Mouse (Mus musculus): ENCODE measurements around the gene Camsap2. TPM values are rescaled to one million over a fixed set of nuclear protein-coding genes. Genes with fewer than 3 reads are reported as not detected.

The Camsap2 gene
- polyA plus RNA-seq, 1 experiment from 2014 or later, result 8.6 TPM

DNA sequence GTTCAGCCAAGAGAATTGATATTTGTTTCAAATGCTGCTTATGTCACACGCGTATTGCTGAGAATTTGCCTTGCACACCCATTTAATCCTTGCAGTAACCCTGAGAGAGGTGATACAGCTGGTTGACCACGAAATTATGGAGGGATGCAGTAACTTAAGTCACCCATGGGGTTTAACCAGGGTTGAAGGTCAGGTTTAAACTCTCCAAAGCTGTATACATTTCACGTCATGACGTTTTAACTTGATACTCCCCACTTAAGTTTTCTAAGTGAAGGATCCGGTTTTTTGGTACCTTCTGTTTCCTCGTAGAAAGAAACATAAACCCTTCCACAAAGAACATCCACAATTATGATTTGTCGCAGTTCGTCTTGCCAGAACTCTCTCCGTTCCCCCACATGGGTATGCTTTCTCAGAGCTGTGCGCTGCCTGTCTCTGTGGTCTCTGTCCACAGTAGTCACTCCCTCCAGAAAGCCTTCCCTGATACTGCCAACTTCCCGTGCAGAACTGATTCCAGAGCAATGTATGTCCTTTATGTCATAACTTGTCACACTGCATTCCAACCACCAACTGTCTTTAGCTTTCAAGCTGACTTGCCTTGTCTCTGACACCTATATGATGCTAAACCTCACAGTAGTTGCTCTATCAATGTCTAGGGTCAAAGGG, 600 bp upstream of the Camsap2 start:
- no peak for TF ChIP-seq CTCF (IDR thresholded peaks at IDR 0.05; ENCODE audit: low read depth)
- no peak; the same call in 1 of the 2 replicates for ATAC-seq (replicated peaks; ENCODE audit: low FRiP score, low read depth)
- H3K27me3 ChIP-seq (ENCODE audit: insufficient read depth, low read length), result no peaks in the 10 kb centered on the region

DNA sequence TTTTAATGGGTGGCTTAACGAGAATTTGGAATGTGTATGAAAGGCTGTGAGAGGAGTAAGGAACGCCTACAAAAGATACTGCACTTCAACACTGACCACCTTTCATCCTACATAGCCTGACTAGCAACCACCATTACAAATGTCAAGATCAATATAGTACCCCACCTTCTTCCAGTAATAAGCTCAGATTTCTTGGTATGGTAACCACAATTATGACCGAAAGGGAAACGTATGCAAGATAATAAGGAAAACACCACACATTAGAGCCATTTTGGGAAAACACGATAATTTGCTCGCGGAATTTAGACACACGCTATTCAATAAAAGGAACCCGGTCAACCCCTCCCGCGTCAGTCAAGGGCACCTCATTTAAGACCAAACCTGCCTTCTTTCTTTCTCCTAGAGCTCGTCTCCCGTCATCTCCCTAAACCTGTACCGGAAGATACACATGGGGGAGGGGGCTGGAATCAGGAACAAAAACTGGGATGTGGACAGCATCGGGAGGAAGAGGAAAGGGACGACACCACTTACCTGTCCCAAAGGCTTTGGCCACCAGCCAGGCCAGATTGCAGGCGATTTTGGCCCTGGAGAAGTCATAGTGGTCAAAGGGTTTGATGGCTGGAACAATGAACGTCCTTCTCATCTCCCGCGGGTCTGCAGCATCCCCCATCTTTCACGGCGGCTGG, 993 bp downstream of the Camsap2 start:
- TF ChIP-seq CTCF (IDR thresholded peaks at IDR 0.05; ENCODE audit: low read depth), result no peak
- ATAC-seq (replicated peaks; ENCODE audit: low FRiP score, low read depth), result no peak
- under 1% methylated on average over 22 of the region's 22 CpGs for WGBS

More for the DNA sequence above, 600 bp upstream of the Camsap2 start:
- peaks cover 17% of the 10 kb centered on the region; the same call in 1 of the 2 replicates for H3K4me1 ChIP-seq (replicated peaks; ENCODE audit: insufficient read depth, low read length)
- WGBS, result 4% methylated on average over 12 of the region's 12 CpGs
- H3K4me2 ChIP-seq (ENCODE audit: low read length), result peak overlapping the region; percentile 87
- H3K9me3 ChIP-seq (replicated peaks; ENCODE audit: low read length), result no peaks in the 10 kb centered on the region
- H3K4me3 ChIP-seq (replicated peaks; ENCODE audit: low read depth, low read length), result peak overlapping the region; percentile 97
- no peak for DNase-seq (ENCODE audit: low spot score)
- H3K36me3 ChIP-seq (ENCODE audit: insufficient read depth, low read length), result no peaks in the 10 kb centered on the region
- peak overlapping the region; percentile 97; the same call in 1 of the 2 replicates for H3K27ac ChIP-seq
- peak overlapping the region; percentile 96 for H3K9ac ChIP-seq (ENCODE audit: low read depth, low read length)

GRCm38 (mm10) chr1:136344281-136344680, 1.6 kb downstream of the Camsap2 start:
- 0 out of 2 replicates have a peak overlapping the region, but pooled peaks have one; percentile 96 for H3K9ac ChIP-seq (ENCODE audit: low read depth, low read length)
- no peaks in the 10 kb centered on the region for H3K9me3 ChIP-seq (replicated peaks; ENCODE audit: low read length)
- H3K27me3 ChIP-seq (ENCODE audit: insufficient read depth, low read length), result no peaks in the 10 kb centered on the region
- DNase-seq (ENCODE audit: low spot score) (peak; percentile 87), ATAC-seq (replicated peaks; ENCODE audit: low FRiP score, low read depth) (no peak)
- H3K4me3 ChIP-seq (replicated peaks; ENCODE audit: low read depth, low read length), result peak overlapping the region; percentile 97
- TF ChIP-seq CTCF (IDR thresholded peaks at IDR 0.05; ENCODE audit: low read depth), result no peak
- 7% methylated on average over 1 of the region's 1 CpGs for WGBS
- H3K4me2 ChIP-seq (ENCODE audit: low read length), result peak overlapping the region; percentile 87
- H3K27ac ChIP-seq, result no peak overlapping the region
- H3K36me3 ChIP-seq (ENCODE audit: insufficient read depth, low read length), result no peaks in the 10 kb centered on the region
- 0 out of 2 replicates have a peak, but pooled peaks cover 12% of the 10 kb centered on the region for H3K4me1 ChIP-seq (replicated peaks; ENCODE audit: insufficient read depth, low read length)

More for the DNA sequence above, 993 bp downstream of the Camsap2 start:
- 0 out of 2 replicates have a peak, but pooled peaks cover 12% of the 10 kb centered on the region for H3K4me1 ChIP-seq (replicated peaks; ENCODE audit: insufficient read depth, low read length)
- H3K36me3 ChIP-seq (ENCODE audit: insufficient read depth, low read length), result no peaks in the 10 kb centered on the region
- H3K4me3 ChIP-seq (replicated peaks; ENCODE audit: low read depth, low read length), result peak overlapping the region; percentile 97
- no peaks in the 10 kb centered on the region for H3K27me3 ChIP-seq (ENCODE audit: insufficient read depth, low read length)
- H3K9me3 ChIP-seq (replicated peaks; ENCODE audit: low read length), result no peaks in the 10 kb centered on the region
- H3K27ac ChIP-seq, result peak overlapping the region; percentile 97
- peak overlapping the region; percentile 87 for H3K4me2 ChIP-seq (ENCODE audit: low read length)
- peak overlapping the region; percentile 96 for H3K9ac ChIP-seq (ENCODE audit: low read depth, low read length)
- peak; percentile 47 for DNase-seq (ENCODE audit: low spot score)

- no peak for TF ChIP-seq CTCF (IDR thresholded peaks at IDR 0.05; ENCODE audit: low read depth)
- WGBS, result 14% methylated on average over 7 of the region's 7 CpGs
- no peaks in the 10 kb centered on the region for H3K36me3 ChIP-seq (ENCODE audit: insufficient read depth, low read length)
- no peaks in the 10 kb centered on the region for H3K27me3 ChIP-seq (ENCODE audit: insufficient read depth, low read length)
- peak overlapping the region; percentile 87 for H3K4me2 ChIP-seq (ENCODE audit: low read length)
- peak overlapping the region; percentile 97 for H3K4me3 ChIP-seq (replicated peaks; ENCODE audit: low read depth, low read length)
- H3K27ac ChIP-seq, result no peak overlapping the region
- H3K9ac ChIP-seq (ENCODE audit: low read depth, low read length), result 0 out of 2 replicates have a peak overlapping the region, but pooled peaks have one; percentile 19
- peak; percentile 53 for DNase-seq (ENCODE audit: low spot score)
- no peak for ATAC-seq (replicated peaks; ENCODE audit: low FRiP score, low read depth)
- 0 out of 2 replicates have a peak, but pooled peaks cover 12% of the 10 kb centered on the region for H3K4me1 ChIP-seq (replicated peaks; ENCODE audit: insufficient read depth, low read length)
- no peaks in the 10 kb centered on the region for H3K9me3 ChIP-seq (replicated peaks; ENCODE audit: low read length)
Observed at GRCm38 (mm10) chr1:136343727-136344126, 2.2 kb downstream of the Camsap2 start.

GRCm38 (mm10) chr1:136340541-136340940, 5.4 kb downstream of the Camsap2 start:
- Histone ChIP-seq H3K9ac (ENCODE audit: low read depth, low read length) (no peak overlapping the region), H3K27me3 (ENCODE audit: insufficient read depth, low read length) (no peaks in the 10 kb centered on the region), H3K4me3 (replicated peaks; ENCODE audit: low read depth, low read length) (no peak overlapping the region), H3K27ac (no peak overlapping the region), H3K4me2 (ENCODE audit: low read length) (no peak overlapping the region), H3K36me3 (ENCODE audit: insufficient read depth, low read length) (no peaks in the 10 kb centered on the region), H3K4me1 (replicated peaks; ENCODE audit: insufficient read depth, low read length) (0 out of 2 replicates have a peak, but pooled peaks cover 9% of the 10 kb centered on the region), H3K9me3 (replicated peaks; ENCODE audit: low read length) (no peaks in the 10 kb centered on the region)
- TF ChIP-seq CTCF (IDR thresholded peaks at IDR 0.05; ENCODE audit: low read depth), result peak; percentile 37
- 97% methylated on average over 3 of the region's 3 CpGs for WGBS
- ATAC-seq (replicated peaks; ENCODE audit: low FRiP score, low read depth) (no peak), DNase-seq (ENCODE audit: low spot score) (no peak)

- H3K36me3 ChIP-seq (ENCODE audit: insufficient read depth, low read length), result no peaks in the 10 kb centered on the region
- H3K4me2 ChIP-seq (ENCODE audit: low read length), result no peak overlapping the region
- no peaks in the 10 kb centered on the region for H3K9me3 ChIP-seq (replicated peaks; ENCODE audit: low read length)
- no peak overlapping the region for H3K9ac ChIP-seq (ENCODE audit: low read depth, low read length)
- no peak overlapping the region for H3K4me3 ChIP-seq (replicated peaks; ENCODE audit: low read depth, low read length)
- no peak for TF ChIP-seq CTCF (IDR thresholded peaks at IDR 0.05; ENCODE audit: low read depth)
- H3K27me3 ChIP-seq (ENCODE audit: insufficient read depth, low read length), result no peaks in the 10 kb centered on the region
- ATAC-seq (replicated peaks; ENCODE audit: low FRiP score, low read depth) (no peak), DNase-seq (ENCODE audit: low spot score) (no peak)
- 88% methylated on average over 10 of the region's 10 CpGs for WGBS
- no peak overlapping the region for H3K27ac ChIP-seq
- no peaks in the 10 kb centered on the region for H3K4me1 ChIP-seq (replicated peaks; ENCODE audit: insufficient read depth, low read length)
Observed at GRCm38 (mm10) chr1:136334743-136335142, 11.2 kb downstream of the Camsap2 start.
